Mouse (Mus musculus) urinary bladder, postnatal 10 days (tissue): ENCODE data around the gene Sgf29.
"Not testable (repeated sequence)": the region's sequence is repeated elsewhere in the genome, so short reads cannot be mapped to it uniquely, and the experiment has no call there.

Experiments used
- DNase-seq: peaks from one replicate; pipeline ENCODE4 v3.0.0; 2022; ENCODE audit warnings: low spot score

Gene Sgf29

GRCm38 (mm10) chr7:126688156-126688555, 39.0 kb downstream of the Sgf29 start:
- DNase-seq = not testable (repeated sequence)

- no peak for DNase-seq
Observed at GRCm38 (mm10) chr7:126689021-126689420, 39.9 kb downstream of the Sgf29 start.

- DNase-seq = no peak
Observed at GRCm38 (mm10) chr7:126690737-126691136, 41.6 kb downstream of the Sgf29 start.

GRCm38 (mm10) chr7:126691676-126692075, 42.6 kb downstream of the Sgf29 start:
- no peak for DNase-seq

- no peak for DNase-seq
Observed at GRCm38 (mm10) chr7:126692426-126692825, 43.3 kb downstream of the Sgf29 start.

GRCm38 (mm10) chr7:126693256-126693655, 44.1 kb downstream of the Sgf29 start:
- DNase-seq = no peak

- no peak for DNase-seq
Observed at GRCm38 (mm10) chr7:126693781-126694180, 44.7 kb downstream of the Sgf29 start.

GRCm38 (mm10) chr7:126694441-126695051, 45.4 kb downstream of the Sgf29 start:
- no peak for DNase-seq

GRCm38 (mm10) chr7:126695210-126695611, 46.1 kb downstream of the Sgf29 start, which contains the start of gene Bola2:
Gene Bola2, plus strand, starts transcription at chr7:126695401.
- DNase-seq = no peak

GRCm38 (mm10) chr7:126695631-126696207, 46.6 kb downstream of the Sgf29 start, which contains the start of gene Slx1b:
Gene Slx1b, minus strand, starts transcription at chr7:126695784.
- DNase-seq = peak; percentile 73

GRCm38 (mm10) chr7:126696303-126696702, 47.2 kb downstream of the Sgf29 start:
- no peak for DNase-seq

GRCm38 (mm10) chr7:126696886-126697285, 47.8 kb downstream of the Sgf29 start:
- DNase-seq = no peak

GRCm38 (mm10) chr7:126697838-126698237, 48.7 kb downstream of the Sgf29 start:
- DNase-seq = no peak

- no peak for DNase-seq
Observed at GRCm38 (mm10) chr7:126700063-126701015, 51.2 kb downstream of the Sgf29 start.

- peak; percentile 71 for DNase-seq
Observed at GRCm38 (mm10) chr7:126701070-126701469, 52.0 kb downstream of the Sgf29 start.

- DNase-seq = no peak
Observed at GRCm38 (mm10) chr7:126701559-126702357, 52.6 kb downstream of the Sgf29 start.

- DNase-seq = no peak
Observed at GRCm38 (mm10) chr7:126702358-126702757, 53.2 kb downstream of the Sgf29 start.

GRCm38 (mm10) chr7:126702861-126703756, 54.0 kb downstream of the Sgf29 start:
- DNase-seq = no peak

- DNase-seq = no peak
Observed at GRCm38 (mm10) chr7:126703757-126704077, 54.6 kb downstream of the Sgf29 start.

- no peak for DNase-seq
Observed at GRCm38 (mm10) chr7:126704121-126704980, 55.2 kb downstream of the Sgf29 start.
